Mouse (Mus musculus) left cerebral cortex, postnatal 14 days (tissue): ENCODE data around the gene Rftn1. TPM values are rescaled to one million over a fixed set of nuclear protein-coding genes. Genes with fewer than 3 reads are reported as not detected.

Experiments used
- DNase-seq, 2 experiments: peaks; one replicate each; pipeline ENCODE4 v3.0.0; 2021 to 2022; ENCODE audit warnings: low spot score in 2 of 2, mixed read lengths in 1 of 2
- intact Hi-C: fragments of 180-260 bp; cut with DNase I; formaldehyde crosslinking; loops from one replicate; pipeline ENCODE4 v1.15.1; 2025
- total RNA-seq, 2 experiments: library from RNA; stranded (reverse); gene quantifications; 2 replicates each; pipeline ENCODE4 v1.2.3; 2021

Rftn1 gene
- total RNA-seq, 2 experiments from 2014 or later = 7.3 to 11.2 TPM

- intact Hi-C loops = no loop called here
- no peak for DNase-seq
Measured at GRCm38 (mm10) chr17:49977424-49977790, 213.1 kb downstream of the Rftn1 start.

GRCm38 (mm10) chr17:49976678-49977423 is 213.6 kb downstream of the Rftn1 start:
- intact Hi-C loops = no loop called here
- no peak for DNase-seq

- DNase-seq = no peak
- intact Hi-C loops = no loop called here
Measured at GRCm38 (mm10) chr17:49975481-49975880, 215.0 kb downstream of the Rftn1 start.

GRCm38 (mm10) chr17:49974996-49975395 is 215.5 kb downstream of the Rftn1 start:
- intact Hi-C loops = no loop called here
- DNase-seq = no peak

- DNase-seq = no peak
- intact Hi-C loops = no loop called here
Measured at GRCm38 (mm10) chr17:49972164-49972563, 218.3 kb downstream of the Rftn1 start.

- intact Hi-C loops = no loop called here
- no peak for DNase-seq
Measured at GRCm38 (mm10) chr17:49971057-49971456, 219.4 kb downstream of the Rftn1 start.

- intact Hi-C loops = loop anchor here (5.0 kb wide), 1 partner anchor 224 kb away; the partner anchor contains the start of gene Rftn1
Measured at GRCm38 (mm10) chr17:49968467-49969207, 221.8 kb downstream of the Rftn1 start.

GRCm38 (mm10) chr17:49965846-49966762 is 224.4 kb downstream of the Rftn1 start:
- peak in 1 of 2 experiments; percentile 30 for DNase-seq
- intact Hi-C loops = loop anchor here (5.0 kb wide), 1 partner anchor 226 kb away; the partner anchor contains the start of gene Rftn1

More at GRCm38 (mm10) chr17:49968467-49969207, 221.8 kb downstream of the Rftn1 start:
- DNase-seq = peak; percentile 73 to 79

GRCm38 (mm10) chr17:49965035-49965434 is 225.4 kb downstream of the Rftn1 start:
- no peak for DNase-seq
- intact Hi-C loops = loop anchor here (5.0 kb wide), 1 partner anchor 227 kb away; the partner anchor contains the start of gene Rftn1

GRCm38 (mm10) chr17:49964471-49964870 is 226.0 kb downstream of the Rftn1 start:
- DNase-seq = no peak
- intact Hi-C loops = no loop called here

GRCm38 (mm10) chr17:49959021-49959420 is 231.5 kb downstream of the Rftn1 start:
- intact Hi-C loops = no loop called here
- no peak for DNase-seq

- DNase-seq = peak in 1 of 2 experiments; percentile 18
- intact Hi-C loops = loop anchor here (1.0 kb wide), 1 partner anchor 285 kb away; no protein-coding TSS in a partner anchor
Measured at GRCm38 (mm10) chr17:49951856-49952607, 238.4 kb downstream of the Rftn1 start.

GRCm38 (mm10) chr17:49951491-49951855 is 239.0 kb downstream of the Rftn1 start:
- intact Hi-C loops = loop anchor here (1.0 kb wide), 1 partner anchor 286 kb away; no protein-coding TSS in a partner anchor
- DNase-seq = peak; percentile 89 to 92

GRCm38 (mm10) chr17:49942674-49943073 is 247.8 kb downstream of the Rftn1 start:
- DNase-seq = no peak
- intact Hi-C loops = no loop called here

Other genes starting within 250 kb of the Rftn1 start
- gene Dazl, start 103.0 kb upstream of the Rftn1 start, total RNA-seq = 1 to 10 TPM; 2.9 to 3.6 TPM